Mouse (Mus musculus) forebrain, embryonic 15.5 days (tissue): ENCODE measurements at regions not wholly inside any gene's neighbourhood (a gene's known extent, or its start where the extent isn't known, plus 50 kb on each side); places are given as distances from the start of the nearest gene placed in this dataset.

Experiments
- ATAC-seq: fragments of 200-750 bp; cut with Nextera tagmentation; replicated peaks from 2 replicates; pipeline ENCODE4 v1.8.0; 2017; ENCODE audit warnings: mild to moderate bottlenecking, moderate TSS enrichment, moderate library complexity
- H3K27ac ChIP-seq: fragments of 300-500 bp; sonication (generic); replicated peaks from 2 replicates; pipeline ENCODE4 v1.5.1; 2015; ENCODE audit warnings: mild to moderate bottlenecking, inconsistent platforms
- H3K27me3 ChIP-seq: fragments of 300-500 bp; sonication (generic); 2 replicates; pipeline ENCODE4 v1.6.1; 2015; ENCODE audit warnings: inconsistent platforms
- H3K36me3 ChIP-seq: fragments of 300-500 bp; sonication (generic); 2 replicates; pipeline ENCODE4 v1.6.1; 2015; ENCODE audit warnings: mild to moderate bottlenecking, inconsistent platforms
- H3K4me1 ChIP-seq: fragments of 300-500 bp; sonication (generic); 2 replicates; pipeline ENCODE4 v1.6.1; 2015; ENCODE audit warnings: inconsistent platforms
- H3K4me2 ChIP-seq: fragments of 300-500 bp; sonication (generic); replicated peaks from 2 replicates; pipeline ENCODE4 v1.6.1; 2015; ENCODE audit warnings: mild to moderate bottlenecking, inconsistent platforms
- H3K4me3 ChIP-seq: fragments of 300-500 bp; sonication (generic); 2 replicates; pipeline ENCODE4 v1.5.1; 2015; ENCODE audit warnings: mild to moderate bottlenecking, inconsistent platforms
- H3K9ac ChIP-seq: fragments of 300-500 bp; sonication (generic); replicated peaks from 2 replicates; pipeline ENCODE4 v1.6.1; 2015; ENCODE audit warnings: mild to moderate bottlenecking, inconsistent platforms
- H3K9me3 ChIP-seq: fragments of 300-500 bp; sonication (generic); 2 replicates; pipeline ENCODE4 v1.6.1; 2016; ENCODE audit warnings: inconsistent platforms
- WGBS: fragments of 180-500 bp; shearing (Covaris S2); methylation state at CpG from one replicate; pipeline ENCODE4 v1.1.7; 2015; ENCODE audit warnings: mixed read lengths; 5-methylcytosine and 5-hydroxymethylcytosine counted together

DNA sequence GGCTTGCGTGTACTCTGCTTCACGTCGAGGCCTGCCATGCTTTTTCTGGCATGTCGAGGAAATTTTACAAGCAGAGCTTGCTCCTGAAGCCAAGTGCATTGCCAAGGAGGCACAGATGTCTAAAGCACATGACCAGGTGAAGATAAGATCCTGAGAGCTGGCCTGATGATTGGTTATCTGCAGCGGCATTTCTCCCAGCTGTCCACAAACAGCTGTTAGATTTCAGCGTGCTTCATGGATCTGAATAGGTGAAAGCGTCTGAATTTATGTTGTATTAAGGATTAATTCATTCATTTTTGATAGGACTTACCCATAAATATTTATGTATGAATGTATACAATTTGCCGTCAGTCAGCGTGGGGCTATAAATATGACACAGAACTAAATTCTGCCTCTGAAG lies 327.7 kb downstream of the Gpat3 start:
- Histone ChIP-seq H3K27me3 (no peaks in the 10 kb centered on the region), H3K9ac (no peak overlapping the region), H3K4me3 (no peak overlapping the region), H3K9me3 (no peaks in the 10 kb centered on the region), H3K4me2 (no peak overlapping the region), H3K4me1 (0 out of 2 replicates have a peak, but pooled peaks cover 2% of the 10 kb centered on the region), H3K36me3 (no peaks in the 10 kb centered on the region), H3K27ac (no peak overlapping the region)
- WGBS = 85% methylated on average over 9 of the region's 9 CpGs
- ATAC-seq = no peak

- Histone ChIP-seq H3K9ac (no peak overlapping the region), H3K9me3 (no peaks in the 10 kb centered on the region), H3K4me3 (no peak overlapping the region), H3K4me1 (0 out of 2 replicates have a peak, but pooled peaks cover 2% of the 10 kb centered on the region), H3K36me3 (no peaks in the 10 kb centered on the region), H3K27me3 (no peaks in the 10 kb centered on the region), H3K4me2 (no peak overlapping the region), H3K27ac (no peak overlapping the region)
- WGBS = 86% methylated on average over 10 of the region's 10 CpGs
- no peak for ATAC-seq
Measured at GRCm38 (mm10) chr5:101172782-101173181, 327.3 kb downstream of the Gpat3 start.

GRCm38 (mm10) chr5:101169074-101169473 lies 323.6 kb downstream of the Gpat3 start:
- Histone ChIP-seq H3K36me3 (no peaks in the 10 kb centered on the region), H3K9me3 (no peaks in the 10 kb centered on the region), H3K4me2 (no peak overlapping the region), H3K4me3 (no peak overlapping the region), H3K27ac (no peak overlapping the region), H3K9ac (no peak overlapping the region), H3K27me3 (no peaks in the 10 kb centered on the region), H3K4me1 (0 out of 2 replicates have a peak, but pooled peaks cover 2% of the 10 kb centered on the region)
- 77% methylated on average over 2 of the region's 2 CpGs for WGBS
- ATAC-seq = no peak

DNA sequence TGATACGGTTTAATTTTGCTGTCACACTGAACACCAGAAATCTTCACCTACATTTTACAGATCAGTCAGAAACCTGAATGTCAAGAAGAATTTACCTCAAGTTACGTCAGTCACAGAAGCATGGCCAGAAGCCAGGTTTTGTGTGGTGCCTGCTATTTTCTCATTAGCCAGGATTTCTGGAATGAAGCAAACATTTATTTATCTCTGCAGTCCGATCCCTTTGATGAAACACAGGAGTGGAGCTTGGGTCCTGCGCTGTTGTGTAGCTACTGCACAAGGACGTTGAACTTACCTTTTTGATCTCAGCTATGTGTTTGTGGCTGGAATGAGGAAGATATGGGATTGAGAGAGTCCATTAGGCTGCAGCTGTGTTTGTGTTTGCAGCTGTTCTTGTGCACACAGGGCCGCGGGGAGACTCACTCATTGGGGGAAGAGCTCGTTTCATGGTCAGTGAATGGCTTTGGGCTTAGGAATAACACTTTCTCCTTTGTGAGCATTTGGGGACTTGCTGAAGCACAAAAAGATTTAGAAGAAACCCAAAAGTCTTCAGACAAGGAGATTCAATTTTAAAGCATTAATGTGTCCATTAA lies 318.2 kb downstream of the Gpat3 start:
- Histone ChIP-seq H3K4me3 (no peak overlapping the region), H3K9ac (no peak overlapping the region), H3K27ac (no peak overlapping the region), H3K27me3 (no peaks in the 10 kb centered on the region), H3K36me3 (no peaks in the 10 kb centered on the region), H3K4me2 (no peak overlapping the region), H3K9me3 (no peaks in the 10 kb centered on the region), H3K4me1 (no peaks in the 10 kb centered on the region)
- WGBS = 42% methylated on average over 8 of the region's 8 CpGs
- ATAC-seq = no peak

DNA sequence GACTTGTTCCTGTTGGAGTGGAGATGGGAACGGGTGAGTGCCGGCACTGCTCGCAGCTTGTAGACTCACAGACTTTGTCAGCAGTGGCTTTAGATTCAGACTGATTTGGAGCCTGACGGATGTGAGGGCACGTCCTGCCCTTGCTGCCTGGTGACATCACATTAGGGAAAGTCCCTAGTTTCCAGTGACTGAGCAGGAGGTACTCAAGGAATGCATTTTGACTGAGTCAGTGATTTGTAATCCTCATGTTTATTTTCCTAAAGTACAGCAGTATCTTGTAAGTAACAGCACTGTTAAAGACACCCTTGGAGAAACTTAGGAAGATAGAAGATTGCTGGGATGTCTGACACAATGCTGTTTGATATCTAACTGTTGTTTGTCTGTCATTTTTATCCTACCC lies 317.6 kb downstream of the Gpat3 start:
- 46% methylated on average over 5 of the region's 5 CpGs for whole genome bisulfite sequencing
- Histone ChIP-seq H3K27me3 (no peaks in the 10 kb centered on the region), H3K4me3 (no peak overlapping the region), H3K9me3 (no peaks in the 10 kb centered on the region), H3K9ac (no peak overlapping the region), H3K4me1 (no peaks in the 10 kb centered on the region), H3K4me2 (no peak overlapping the region), H3K27ac (no peak overlapping the region), H3K36me3 (no peaks in the 10 kb centered on the region)
- no peak for ATAC-seq

GRCm38 (mm10) chr5:101157416-101157815 lies 311.9 kb downstream of the Gpat3 start:
- no peaks in the 10 kb centered on the region for H3K9me3 ChIP-seq
- no peaks in the 10 kb centered on the region for H3K36me3 ChIP-seq
- no peaks in the 10 kb centered on the region for H3K4me1 ChIP-seq
- 56% methylated on average over 1 of the region's 1 CpGs for WGBS
- no peak overlapping the region for H3K4me3 ChIP-seq
- H3K4me2 ChIP-seq = no peak overlapping the region
- ATAC-seq = no peak
- no peak overlapping the region for H3K9ac ChIP-seq
- H3K27me3 ChIP-seq = no peaks in the 10 kb centered on the region
- H3K27ac ChIP-seq = no peak overlapping the region

- no peaks in the 10 kb centered on the region for H3K36me3 ChIP-seq
- ATAC-seq = no peak
- no peaks in the 10 kb centered on the region for H3K9me3 ChIP-seq
- no peak overlapping the region for H3K4me2 ChIP-seq
- WGBS = 55% methylated on average over 3 of the region's 3 CpGs
- H3K9ac ChIP-seq = no peak overlapping the region
- no peak overlapping the region for H3K27ac ChIP-seq
- no peak overlapping the region for H3K4me3 ChIP-seq
- H3K27me3 ChIP-seq = no peaks in the 10 kb centered on the region
- no peaks in the 10 kb centered on the region for H3K4me1 ChIP-seq
Measured at GRCm38 (mm10) chr5:101146345-101146744, 300.8 kb downstream of the Gpat3 start.

DNA sequence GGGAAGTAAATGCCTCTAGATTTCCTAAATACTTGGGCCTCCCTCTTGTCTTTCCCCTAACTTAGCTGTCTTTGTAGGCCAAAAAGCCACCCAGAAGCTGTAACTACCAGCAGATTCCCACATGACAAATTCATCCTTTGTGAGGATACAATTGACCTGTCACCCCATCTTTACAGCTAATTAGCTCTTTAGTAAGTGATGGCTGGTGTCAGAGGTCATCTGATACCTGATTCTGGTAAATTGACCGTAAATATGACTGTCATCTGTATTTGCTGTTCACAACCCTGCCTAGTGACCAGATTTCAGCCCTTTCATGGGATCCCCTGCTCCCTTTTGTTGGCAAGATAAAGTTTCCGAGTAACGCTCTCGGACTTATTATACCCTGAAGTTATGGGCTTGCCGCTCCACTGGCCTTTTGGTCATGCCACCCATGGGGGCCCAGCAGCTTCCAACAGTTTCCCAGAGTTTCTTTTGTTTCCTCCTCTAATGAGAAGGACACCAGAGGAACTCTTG lies 279.5 kb downstream of the Gpat3 start:
- H3K4me2 ChIP-seq = no peak overlapping the region
- H3K4me3 ChIP-seq = no peak overlapping the region
- no peaks in the 10 kb centered on the region for H3K9me3 ChIP-seq
- 11% methylated on average over 5 of the region's 5 CpGs for WGBS
- no peaks in the 10 kb centered on the region for H3K36me3 ChIP-seq
- no peak overlapping the region for H3K27ac ChIP-seq
- no peak overlapping the region for H3K9ac ChIP-seq
- no peaks in the 10 kb centered on the region for H3K4me1 ChIP-seq
- ATAC-seq = no peak
- H3K27me3 ChIP-seq = no peaks in the 10 kb centered on the region

- Histone ChIP-seq H3K9ac (no peak overlapping the region), H3K36me3 (no peaks in the 10 kb centered on the region), H3K4me2 (no peak overlapping the region), H3K9me3 (no peaks in the 10 kb centered on the region), H3K4me1 (no peaks in the 10 kb centered on the region), H3K4me3 (no peak overlapping the region), H3K27me3 (no peaks in the 10 kb centered on the region), H3K27ac (no peak overlapping the region)
- ATAC-seq = no peak
- WGBS = 90% methylated on average over 6 of the region's 6 CpGs
Measured at GRCm38 (mm10) chr5:101122914-101123313, 277.4 kb downstream of the Gpat3 start.

GRCm38 (mm10) chr5:101120509-101121201 lies 275.1 kb downstream of the Gpat3 start:
- 55% methylated on average over 5 of the region's 5 CpGs for WGBS
- H3K4me3 ChIP-seq = no peak overlapping the region
- no peak for ATAC-seq
- H3K36me3 ChIP-seq = no peaks in the 10 kb centered on the region
- no peak overlapping the region for H3K27ac ChIP-seq
- H3K9me3 ChIP-seq = no peaks in the 10 kb centered on the region
- no peak overlapping the region for H3K9ac ChIP-seq
- no peaks in the 10 kb centered on the region for H3K27me3 ChIP-seq
- no peaks in the 10 kb centered on the region for H3K4me1 ChIP-seq
- no peak overlapping the region for H3K4me2 ChIP-seq

DNA sequence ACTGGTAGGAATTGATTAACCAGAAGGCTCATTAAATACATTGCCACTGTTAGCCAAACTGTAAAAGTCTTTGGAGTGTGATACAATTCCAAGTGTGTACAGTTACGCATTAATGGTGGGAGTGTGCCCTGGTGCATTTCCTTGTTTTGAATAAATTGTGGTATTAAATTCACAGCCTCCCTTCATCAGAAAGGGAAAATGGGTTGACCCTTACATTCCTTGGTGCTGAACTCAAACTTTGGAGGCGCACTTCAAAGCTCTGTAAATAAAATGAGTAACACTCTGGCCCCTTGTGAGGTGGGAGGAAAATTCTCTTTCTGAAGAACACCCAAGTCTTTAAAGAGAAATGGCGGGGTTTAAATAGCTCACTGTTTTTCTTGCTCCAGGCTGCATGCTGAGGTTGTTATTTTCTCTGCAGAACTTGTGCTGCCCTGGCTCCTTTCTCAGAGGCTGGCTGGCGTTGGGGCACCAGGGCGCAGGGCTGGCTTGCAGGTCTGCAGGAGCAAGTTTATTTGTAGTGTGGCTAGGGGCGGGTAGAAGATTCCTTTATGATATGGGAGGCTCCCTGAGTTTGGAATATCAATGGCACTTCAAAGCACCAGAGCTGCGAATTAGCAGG lies 266.7 kb downstream of the Gpat3 start:
- Histone ChIP-seq H3K36me3 (no peaks in the 10 kb centered on the region), H3K27ac (no peak overlapping the region), H3K9ac (no peak overlapping the region), H3K4me1 (no peaks in the 10 kb centered on the region), H3K4me3 (no peak overlapping the region), H3K9me3 (no peaks in the 10 kb centered on the region), H3K27me3 (no peaks in the 10 kb centered on the region), H3K4me2 (no peak overlapping the region)
- ATAC-seq = no peak
- WGBS = 36% methylated on average over 7 of the region's 7 CpGs

- H3K4me3 ChIP-seq = no peak overlapping the region
- ATAC-seq = no peak
- no peak overlapping the region for H3K27ac ChIP-seq
- H3K4me1 ChIP-seq = no peaks in the 10 kb centered on the region
- no peak overlapping the region for H3K4me2 ChIP-seq
- no peaks in the 10 kb centered on the region for H3K36me3 ChIP-seq
- H3K9ac ChIP-seq = no peak overlapping the region
- WGBS = 53% methylated on average over 4 of the region's 4 CpGs
- H3K9me3 ChIP-seq = no peaks in the 10 kb centered on the region
- no peaks in the 10 kb centered on the region for H3K27me3 ChIP-seq
Measured at GRCm38 (mm10) chr5:101111619-101112018, 266.1 kb downstream of the Gpat3 start.
